Mouse (Mus musculus) megakaryocyte, embryonic 14.5 days (primary cell): ENCODE measurements around the gene Ston1. TPM values are rescaled to one million over a fixed set of nuclear protein-coding genes. Genes with fewer than 3 reads are reported as not detected.

ENCODE experiments used
- H3K27me3 ChIP-seq: replicated peaks from 2 replicates; pipeline ENCODE3; 2012; ENCODE audit warnings: inconsistent platforms
- H3K36me3 ChIP-seq: replicated peaks from 2 replicates; pipeline ENCODE3; 2012; ENCODE audit warnings: low read length, inconsistent platforms, mixed read lengths
- H3K4me1 ChIP-seq: 2 replicates; pipeline ENCODE4 v1.6.1; 2012; ENCODE audit warnings: inconsistent platforms
- H3K4me3 ChIP-seq: replicated peaks from 2 replicates; pipeline ENCODE3; 2012; ENCODE audit warnings: moderate library complexity, mild to moderate bottlenecking, inconsistent platforms
- H3K9me3 ChIP-seq: 2 replicates; pipeline ENCODE4 v1.6.1; 2012; ENCODE audit warnings: inconsistent platforms
- FLI1 ChIP-seq: IDR thresholded peaks from 2 replicates; pipeline ENCODE4 v1.6.1; 2012; ENCODE audit warnings: low read length, inconsistent platforms, mixed read lengths
- GATA1 ChIP-seq: IDR thresholded peaks from 3 replicates; pipeline ENCODE4 v1.6.1; 2012; ENCODE audit warnings: mixed read lengths, low read length, inconsistent platforms, borderline replicate concordance
- polyA plus RNA-seq: library from polyadenylated mRNA; stranded (reverse); fragments of >175 nt; gene quantifications from 2 replicates; pipeline ENCODE4 v1.2.3, GENCODE M21; 2012; ENCODE audit warnings: low replicate concordance; ENCODE audit not compliant: insufficient read depth

The Ston1 gene
- polyA plus RNA-seq, 1 experiment = 0.29 TPM

GRCm38 (mm10) chr17:88658510-88658909 is 61.0 kb downstream of the Ston1 start:
- no peak for TF ChIP-seq FLI1
- TF ChIP-seq GATA1 = no peak
- H3K36me3 ChIP-seq = no peaks in the 10 kb centered on the region
- no peaks in the 10 kb centered on the region for H3K27me3 ChIP-seq
- no peaks in the 10 kb centered on the region for H3K4me1 ChIP-seq
- H3K4me3 ChIP-seq = no peak overlapping the region
- H3K9me3 ChIP-seq = no peaks in the 10 kb centered on the region

- no peaks in the 10 kb centered on the region for H3K4me1 ChIP-seq
- no peaks in the 10 kb centered on the region for H3K27me3 ChIP-seq
- no peak overlapping the region for H3K4me3 ChIP-seq
- no peak for TF ChIP-seq GATA1
- TF ChIP-seq FLI1 = no peak
- H3K36me3 ChIP-seq = no peaks in the 10 kb centered on the region
- H3K9me3 ChIP-seq = peaks cover 7% of the 10 kb centered on the region; the same call in 1 of the 2 replicates
These were observed 68.6 kb downstream of the Ston1 start for GRCm38 (mm10) chr17:88666076-88666475.

DNA sequence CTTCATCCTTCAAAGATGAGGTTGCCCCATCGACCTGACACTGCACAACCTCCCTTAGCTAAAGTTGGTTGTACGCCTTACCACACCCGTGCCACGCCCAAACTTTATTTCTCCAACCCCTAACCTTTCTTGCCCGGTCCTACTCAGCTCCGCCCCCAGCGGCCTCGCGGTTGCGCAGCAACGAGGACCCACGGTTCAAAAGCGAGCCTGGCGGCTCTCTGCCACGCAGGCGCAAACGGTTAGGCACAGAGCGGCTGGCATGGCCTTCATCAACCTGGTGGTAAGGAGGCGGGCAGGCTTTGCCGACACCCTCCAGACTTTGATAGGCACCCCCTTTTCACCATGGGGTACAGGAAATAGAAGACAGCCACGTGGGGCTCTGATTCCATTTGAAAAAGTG is 71.0 kb downstream of the Ston1 start, which contains the start of gene Gtf2a1l:
Gene Gtf2a1l, plus strand, starts transcription at position 209 of the 400 bp plus-strand sequence.
- no peaks in the 10 kb centered on the region for H3K36me3 ChIP-seq
- H3K4me3 ChIP-seq = peak within 1 kb of the TSS; percentile 24
- H3K9me3 ChIP-seq = peaks cover 7% of the 10 kb centered on the region; the same call in 1 of the 2 replicates
- no peaks in the 10 kb centered on the region for H3K4me1 ChIP-seq
- H3K27me3 ChIP-seq = no peaks in the 10 kb centered on the region
- TF ChIP-seq GATA1 (no peak), FLI1 (no peak)

GRCm38 (mm10) chr17:88669921-88670320 is 72.4 kb downstream of the Ston1 start:
- Histone ChIP-seq H3K4me1 (no peaks in the 10 kb centered on the region), H3K4me3 (no peak overlapping the region), H3K27me3 (no peaks in the 10 kb centered on the region), H3K9me3 (0 out of 2 replicates have a peak, but pooled peaks cover 3% of the 10 kb centered on the region), H3K36me3 (no peaks in the 10 kb centered on the region)
- TF ChIP-seq GATA1 = no peak
- TF ChIP-seq FLI1 = no peak

DNA sequence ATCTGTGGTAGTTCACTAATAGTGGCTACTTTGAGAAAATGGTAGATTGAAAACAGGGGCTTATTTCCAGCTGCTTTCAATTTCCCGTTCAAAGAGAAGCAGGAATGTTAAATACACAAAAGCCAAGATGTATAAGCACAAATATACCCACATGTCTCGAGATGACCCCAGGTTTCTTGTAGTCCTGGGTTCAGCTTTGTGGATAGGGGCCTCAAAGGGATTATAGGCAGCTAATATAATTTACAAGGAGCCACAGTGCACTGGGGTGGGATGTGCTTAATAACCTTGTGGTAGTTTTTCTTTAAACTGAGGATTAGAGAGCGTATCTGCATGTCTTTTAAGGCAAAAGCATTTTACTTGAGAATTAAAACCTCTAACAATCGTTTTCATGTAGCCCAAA is 73.3 kb downstream of the Ston1 start:
- no peak overlapping the region for H3K4me3 ChIP-seq
- no peaks in the 10 kb centered on the region for H3K9me3 ChIP-seq
- no peaks in the 10 kb centered on the region for H3K36me3 ChIP-seq
- TF ChIP-seq GATA1 = no peak
- no peak for TF ChIP-seq FLI1
- no peaks in the 10 kb centered on the region for H3K4me1 ChIP-seq
- H3K27me3 ChIP-seq = no peaks in the 10 kb centered on the region

DNA sequence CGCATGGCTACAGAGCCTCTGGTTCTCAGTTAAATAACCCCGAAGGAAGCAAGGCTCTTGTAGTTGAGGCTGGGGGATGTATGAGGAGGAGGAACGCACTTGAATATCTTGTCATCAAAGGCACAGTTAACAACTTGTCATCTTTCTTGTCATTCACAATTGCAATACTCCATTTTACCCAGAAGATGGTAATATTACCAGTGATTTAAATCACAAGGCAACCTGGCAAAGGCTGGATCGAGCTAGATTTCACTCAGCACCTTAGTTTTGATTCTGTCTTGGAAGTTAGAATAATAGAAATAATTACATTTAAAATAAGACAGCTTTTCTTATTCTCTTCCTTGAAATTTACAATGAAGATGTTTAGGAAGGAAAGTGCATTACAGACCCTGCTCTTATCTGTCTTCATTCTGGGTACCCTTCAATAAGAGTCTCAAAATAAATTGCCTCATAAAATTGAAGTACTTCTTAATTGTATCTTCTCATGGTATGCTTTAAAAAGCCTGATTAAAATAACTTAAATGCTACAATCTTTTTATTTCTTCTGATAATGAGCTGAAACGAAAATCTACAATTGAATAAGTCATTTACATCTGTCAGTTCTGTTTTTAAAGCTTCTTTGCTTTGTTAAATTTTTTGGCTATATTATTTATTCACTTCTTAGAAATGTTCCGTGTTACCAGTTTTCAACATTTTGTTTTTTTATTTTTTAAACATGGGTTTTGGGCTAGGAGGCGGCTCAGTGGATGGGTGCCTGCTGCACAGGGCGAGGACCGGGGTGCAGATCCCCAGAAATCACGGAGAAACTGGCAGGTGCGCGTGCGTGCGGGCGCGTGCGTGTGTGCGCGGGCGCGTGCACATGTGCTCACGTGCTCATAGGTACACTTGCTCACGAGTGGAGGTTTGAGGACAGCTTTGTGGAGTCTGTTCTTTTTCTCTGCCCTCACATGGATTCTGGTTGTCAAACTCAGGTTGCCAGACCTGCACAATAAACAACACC is 78.1 kb downstream of the Ston1 start:
- Histone ChIP-seq H3K4me3 (no peak overlapping the region), H3K27me3 (no peaks in the 10 kb centered on the region), H3K36me3 (no peaks in the 10 kb centered on the region), H3K9me3 (no peaks in the 10 kb centered on the region), H3K4me1 (no peaks in the 10 kb centered on the region)
- no peak for TF ChIP-seq FLI1
- no peak for TF ChIP-seq GATA1

GRCm38 (mm10) chr17:88688226-88688625 is 90.7 kb downstream of the Ston1 start:
- Histone ChIP-seq H3K36me3 (no peaks in the 10 kb centered on the region), H3K4me1 (no peaks in the 10 kb centered on the region), H3K4me3 (no peak overlapping the region), H3K9me3 (0 out of 2 replicates have a peak, but pooled peaks cover 3% of the 10 kb centered on the region), H3K27me3 (no peaks in the 10 kb centered on the region)
- no peak for TF ChIP-seq GATA1
- TF ChIP-seq FLI1 = no peak

GRCm38 (mm10) chr17:88696656-88697333 is 99.3 kb downstream of the Ston1 start:
- H3K4me3 ChIP-seq = no peak overlapping the region
- no peak for TF ChIP-seq FLI1
- no peak for TF ChIP-seq GATA1
- H3K9me3 ChIP-seq = peaks cover 8% of the 10 kb centered on the region; the same call in 1 of the 2 replicates
- no peaks in the 10 kb centered on the region for H3K36me3 ChIP-seq
- H3K4me1 ChIP-seq = no peaks in the 10 kb centered on the region
- H3K27me3 ChIP-seq = no peaks in the 10 kb centered on the region

DNA sequence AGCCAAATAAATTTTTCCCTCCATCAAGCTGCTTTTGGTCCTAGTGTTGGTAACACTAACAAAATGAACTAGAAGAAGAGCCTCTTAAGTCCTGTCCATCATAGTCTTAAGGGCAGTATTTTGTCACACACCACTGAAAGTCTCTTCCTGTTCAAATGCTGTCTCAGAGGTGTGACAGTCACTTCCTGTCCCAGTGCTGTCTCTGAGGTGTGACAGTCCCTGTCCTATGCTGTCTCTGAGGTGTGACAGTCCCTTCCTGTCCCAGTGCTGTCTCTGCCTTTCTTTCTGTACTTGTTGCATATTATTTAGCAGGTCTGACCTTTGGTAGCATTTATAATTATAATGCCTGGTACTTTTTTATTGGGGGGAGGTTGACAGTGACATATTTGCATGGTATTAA is 103.4 kb downstream of the Ston1 start:
- H3K4me3 ChIP-seq = no peak overlapping the region
- no peaks in the 10 kb centered on the region for H3K36me3 ChIP-seq
- H3K9me3 ChIP-seq = peaks cover 6% of the 10 kb centered on the region; the same call in 1 of the 2 replicates
- no peaks in the 10 kb centered on the region for H3K27me3 ChIP-seq
- no peaks in the 10 kb centered on the region for H3K4me1 ChIP-seq
- TF ChIP-seq FLI1 = no peak
- no peak for TF ChIP-seq GATA1

DNA sequence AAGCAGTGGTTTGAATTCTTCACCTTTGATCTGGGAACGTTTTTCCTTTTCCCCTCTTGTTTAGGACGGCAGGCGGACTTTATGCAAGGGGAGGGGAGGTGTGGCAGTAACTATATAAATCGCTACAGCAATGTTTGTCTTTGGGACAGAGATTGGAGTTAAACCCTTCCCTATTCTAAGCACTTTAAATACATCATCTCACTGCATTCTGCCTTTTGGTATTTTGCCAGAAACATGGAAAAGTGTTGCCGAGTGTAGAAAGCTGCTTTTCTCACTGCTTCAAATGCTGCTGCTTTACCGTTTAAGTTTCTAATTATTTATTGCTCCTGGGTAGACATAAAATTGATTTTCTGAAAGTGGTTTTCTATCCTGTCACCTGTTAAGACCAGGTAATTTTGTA is 104.9 kb downstream of the Ston1 start:
- Histone ChIP-seq H3K4me3 (no peak overlapping the region), H3K4me1 (no peaks in the 10 kb centered on the region), H3K27me3 (no peaks in the 10 kb centered on the region), H3K9me3 (peaks cover 3% of the 10 kb centered on the region; the same call in 1 of the 2 replicates), H3K36me3 (no peaks in the 10 kb centered on the region)
- TF ChIP-seq FLI1 (no peak), GATA1 (no peak)
